Mouse (Mus musculus): Measurements from ENCODE around the gene Upp2.

The Upp2 gene

DNA sequence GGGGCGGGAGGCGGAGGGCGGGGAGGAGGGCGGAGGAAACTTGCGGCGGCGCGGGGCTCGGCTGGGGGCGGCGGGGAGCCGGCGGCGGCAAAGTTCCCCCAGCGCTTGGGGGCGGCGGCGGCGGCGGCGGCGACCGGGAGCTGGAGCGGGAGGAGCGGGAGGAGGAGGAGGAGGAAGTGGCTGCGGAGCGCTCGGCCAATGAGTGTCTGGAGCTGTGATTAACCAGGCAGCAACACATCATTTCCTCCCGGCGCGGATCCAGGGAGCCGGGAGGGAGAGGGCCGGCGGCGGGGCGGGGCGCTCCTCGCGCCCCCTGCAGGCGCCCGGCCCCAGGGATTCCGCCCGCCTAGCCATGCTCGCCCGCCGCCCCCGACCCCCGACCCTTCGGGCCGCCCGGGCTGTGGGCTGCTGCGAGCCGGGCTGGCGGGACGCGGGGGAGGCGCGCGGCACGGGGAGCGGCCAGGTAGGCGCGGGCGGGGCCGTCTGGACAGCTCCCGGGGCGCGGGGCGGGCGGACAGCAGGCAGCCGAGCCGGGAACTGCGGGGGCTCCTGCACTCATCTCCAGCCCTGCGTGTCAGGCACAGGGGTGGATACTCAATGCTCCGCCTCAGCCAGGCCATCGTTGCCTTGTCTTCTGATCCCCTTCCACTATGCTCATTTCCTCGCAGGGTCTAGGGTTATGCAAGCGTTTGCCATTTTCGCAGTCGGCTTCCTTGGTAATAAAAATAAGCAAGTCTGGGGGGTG lies at the start of gene Upp2, which contains the start of gene Acvr1:
Gene Upp2, plus strand, starts transcription at position 233 of the 745 bp plus-strand sequence.
Gene Acvr1, minus strand, starts transcription at position 92 of the 745 bp plus-strand sequence.
- peak; percentile 84 for DNase-seq (ENCODE audit: low spot score)

DNA sequence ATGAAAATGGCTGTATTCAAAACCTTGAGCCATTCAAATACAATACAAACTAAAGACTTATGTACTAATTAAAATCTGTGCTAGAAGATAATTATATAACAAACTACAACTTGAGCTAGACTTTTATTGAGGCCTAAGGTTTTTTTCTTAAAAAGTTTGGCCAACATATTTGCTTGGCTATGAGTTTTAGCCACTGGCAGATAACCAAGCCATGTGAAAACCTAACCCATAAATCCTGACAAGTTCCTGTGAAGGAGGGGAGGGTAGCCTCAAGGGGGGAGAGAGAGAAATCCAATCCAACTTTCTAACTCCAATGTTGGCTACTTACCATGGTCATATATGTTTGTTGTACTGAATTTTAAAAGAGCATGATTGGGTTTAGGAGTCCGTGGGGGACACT lies 48.6 kb upstream of the Upp2 start:
- no peak for DNase-seq (ENCODE audit: low spot score)

DNA sequence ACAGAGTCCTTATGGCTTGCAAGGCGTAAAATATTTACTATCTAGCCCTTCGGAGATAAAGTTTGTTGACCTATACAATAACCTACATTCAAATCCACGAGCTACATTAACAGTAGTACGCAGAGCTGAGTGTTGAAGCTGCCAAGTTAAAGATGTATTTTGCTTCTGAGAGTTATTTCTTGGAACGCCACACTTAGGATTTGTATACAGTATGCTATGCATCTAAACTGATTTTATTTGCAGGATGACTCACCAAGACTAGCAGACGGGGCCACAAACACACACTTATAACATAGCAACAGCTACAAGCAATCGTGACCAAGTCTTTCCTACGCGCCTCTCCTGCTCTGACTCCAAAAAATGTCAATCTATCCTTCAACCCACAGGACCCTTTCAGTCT lies 46.4 kb upstream of the Upp2 start:
- DNase-seq (ENCODE audit: low spot score): no peak

DNA sequence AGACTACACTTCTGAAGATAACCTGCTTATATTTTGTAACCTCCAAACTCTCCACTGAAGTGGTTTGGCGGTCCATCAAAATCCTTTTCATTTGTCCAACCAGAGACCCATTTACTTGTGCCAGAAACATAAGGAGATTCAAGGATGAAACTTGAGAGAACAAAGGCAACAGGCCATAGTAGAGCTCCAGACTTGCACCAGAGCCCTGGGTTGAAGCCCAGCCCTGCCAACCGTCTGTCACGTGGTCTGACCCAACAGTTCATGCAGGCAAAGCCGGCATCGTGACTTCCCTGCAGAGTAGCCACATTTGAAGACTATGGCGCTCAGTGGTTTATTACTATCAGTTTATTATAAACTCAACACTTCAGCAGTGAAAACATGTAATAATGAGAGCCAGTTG lies 45.5 kb upstream of the Upp2 start:
- no peak for DNase-seq (ENCODE audit: low spot score)

DNA sequence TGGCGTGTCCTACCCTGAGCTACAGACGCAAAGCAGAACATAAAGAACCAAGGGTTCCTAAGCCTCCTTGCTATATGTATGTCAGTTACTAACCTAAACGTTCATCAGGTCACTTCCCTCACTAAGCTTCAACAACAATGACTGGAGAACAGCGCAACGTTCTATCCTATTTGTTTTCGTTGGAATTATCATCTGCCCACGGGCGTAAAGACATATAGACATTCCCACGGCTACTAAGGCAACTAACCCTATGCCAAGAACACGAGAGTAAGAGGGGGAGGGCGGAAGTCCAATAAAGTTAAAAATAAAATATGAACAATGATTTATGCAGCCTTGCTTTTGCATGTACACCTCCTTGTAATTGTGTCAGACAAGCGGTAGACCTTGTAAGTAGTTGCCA lies 44.0 kb upstream of the Upp2 start:
- no peak for DNase-seq (ENCODE audit: low spot score)

DNA sequence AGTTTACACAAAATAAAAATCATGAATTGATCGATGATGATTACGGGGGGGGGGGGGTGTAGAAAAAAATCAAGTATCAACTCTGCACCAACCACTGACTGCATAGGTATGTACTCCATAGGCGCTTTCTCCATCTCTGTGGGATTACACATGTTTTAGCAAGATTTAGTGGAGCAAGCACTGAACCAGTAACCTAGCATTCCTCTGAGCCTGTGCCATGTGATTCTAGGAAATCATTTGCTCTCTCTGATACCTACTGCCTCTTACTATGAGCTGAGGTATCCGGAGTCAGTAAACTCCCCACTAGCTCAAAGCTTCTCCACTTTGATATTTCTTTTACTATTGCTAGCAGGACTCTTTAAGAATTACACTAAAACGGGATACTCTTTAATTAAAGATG lies 43.2 kb upstream of the Upp2 start:
- DNase-seq (ENCODE audit: low spot score): no peak

DNA sequence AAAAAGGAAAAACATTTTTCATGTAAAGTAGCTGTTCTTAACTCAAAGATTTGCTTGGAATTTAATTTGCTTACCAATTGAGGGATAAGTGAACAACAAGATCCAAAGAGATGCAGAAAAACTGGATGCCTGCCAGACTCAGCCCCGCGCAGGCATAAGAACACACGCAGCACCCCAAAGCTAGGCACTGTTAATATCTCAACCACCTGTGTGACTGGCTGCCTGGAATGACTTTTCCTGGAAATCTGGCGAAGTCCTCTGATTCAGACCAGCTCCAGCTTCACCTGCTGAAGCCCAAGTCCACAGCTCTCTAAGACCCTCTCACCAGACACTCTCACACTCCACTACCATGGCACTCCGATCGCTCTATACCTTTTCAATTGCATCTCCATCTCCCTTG lies 42.7 kb upstream of the Upp2 start:
- DNase-seq (ENCODE audit: low spot score): no peak

DNA sequence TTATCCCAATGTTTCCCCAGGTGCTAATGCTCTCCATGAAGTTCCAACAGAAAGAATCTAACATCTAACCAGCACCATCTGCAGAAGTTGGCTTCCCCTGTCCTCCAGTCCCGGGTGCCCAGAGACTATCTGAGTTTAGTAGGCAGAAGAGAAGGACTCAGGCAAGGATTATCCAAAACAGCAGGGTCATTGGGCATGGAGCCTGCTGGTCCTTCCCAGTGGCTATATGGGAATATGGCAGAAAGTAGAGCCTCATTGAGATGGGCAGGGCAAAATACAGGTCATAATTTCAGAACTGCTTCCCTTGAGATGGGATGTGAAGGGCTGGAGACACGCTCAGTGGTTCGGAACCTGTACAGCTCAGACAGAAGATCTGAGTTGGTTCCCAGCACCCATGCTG lies 39.3 kb upstream of the Upp2 start:
- DNase-seq (ENCODE audit: low spot score): no peak

DNA sequence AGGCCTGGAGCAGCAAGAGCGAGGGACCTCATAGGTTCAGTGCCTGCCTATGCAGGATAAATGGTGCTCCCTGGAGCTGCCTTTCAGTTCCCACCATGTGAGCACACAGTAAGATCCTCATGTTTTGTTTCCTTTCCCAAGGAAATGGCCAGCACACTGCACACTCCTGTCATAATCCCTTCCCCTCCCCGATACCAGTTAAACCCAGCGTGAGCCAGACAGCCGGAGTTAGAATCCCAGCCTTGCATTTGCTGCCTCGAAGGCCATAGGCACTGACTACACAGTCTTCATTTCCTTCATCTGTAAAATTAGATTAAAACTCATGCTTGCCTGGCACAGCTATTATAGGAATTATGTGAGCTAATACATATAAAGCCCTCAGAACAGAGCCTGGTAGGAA lies 37.7 kb upstream of the Upp2 start:
- DNase-seq (ENCODE audit: low spot score): no peak

DNA sequence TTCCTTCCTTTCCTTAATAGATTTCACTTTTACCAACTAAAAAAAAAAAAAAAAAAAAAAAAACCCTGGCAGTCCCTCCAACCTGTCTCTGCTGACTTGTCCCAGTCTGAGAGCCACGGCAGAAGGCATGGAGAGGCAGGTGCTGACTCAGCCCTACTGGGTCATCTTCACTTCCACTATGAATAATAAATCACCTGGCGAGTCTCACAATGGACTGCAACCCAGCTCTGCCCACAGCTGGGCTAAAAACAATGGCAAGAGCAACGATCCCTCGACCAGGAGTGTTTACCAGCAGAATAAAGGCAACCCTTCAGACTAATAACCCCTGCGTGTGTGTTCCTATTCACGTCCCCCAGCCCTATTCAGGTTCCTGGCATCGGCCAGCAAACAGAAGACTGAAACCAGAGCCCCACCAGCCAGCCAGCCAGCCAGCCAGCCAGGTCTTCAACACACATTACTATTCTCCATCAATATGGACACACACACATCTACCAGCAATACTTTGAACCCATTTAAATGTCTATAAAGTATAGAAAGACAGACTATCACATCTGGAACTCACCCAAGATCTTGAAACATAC lies 37.1 kb upstream of the Upp2 start:
- no peak for DNase-seq (ENCODE audit: low spot score)

DNA sequence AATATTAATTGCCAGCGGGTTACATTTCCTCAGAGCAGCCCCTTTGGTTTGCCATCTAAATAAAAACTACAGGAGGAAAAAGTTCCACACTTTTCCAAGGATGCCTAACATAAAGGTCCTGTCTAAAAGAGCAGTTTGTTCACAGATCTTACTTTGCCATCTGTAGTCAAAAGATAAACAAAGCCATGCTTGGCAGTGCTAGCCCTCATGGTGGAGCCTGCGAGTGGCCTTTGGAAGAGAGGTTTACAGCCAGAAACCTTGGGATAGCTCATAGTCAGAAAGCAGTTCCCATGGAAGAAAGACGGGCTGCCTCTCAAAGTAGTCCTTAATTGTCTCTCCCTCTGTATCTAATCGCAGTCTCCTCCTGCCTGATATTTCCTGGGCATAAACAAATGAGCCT lies 36.6 kb upstream of the Upp2 start:
- DNase-seq (ENCODE audit: low spot score): no peak

DNA sequence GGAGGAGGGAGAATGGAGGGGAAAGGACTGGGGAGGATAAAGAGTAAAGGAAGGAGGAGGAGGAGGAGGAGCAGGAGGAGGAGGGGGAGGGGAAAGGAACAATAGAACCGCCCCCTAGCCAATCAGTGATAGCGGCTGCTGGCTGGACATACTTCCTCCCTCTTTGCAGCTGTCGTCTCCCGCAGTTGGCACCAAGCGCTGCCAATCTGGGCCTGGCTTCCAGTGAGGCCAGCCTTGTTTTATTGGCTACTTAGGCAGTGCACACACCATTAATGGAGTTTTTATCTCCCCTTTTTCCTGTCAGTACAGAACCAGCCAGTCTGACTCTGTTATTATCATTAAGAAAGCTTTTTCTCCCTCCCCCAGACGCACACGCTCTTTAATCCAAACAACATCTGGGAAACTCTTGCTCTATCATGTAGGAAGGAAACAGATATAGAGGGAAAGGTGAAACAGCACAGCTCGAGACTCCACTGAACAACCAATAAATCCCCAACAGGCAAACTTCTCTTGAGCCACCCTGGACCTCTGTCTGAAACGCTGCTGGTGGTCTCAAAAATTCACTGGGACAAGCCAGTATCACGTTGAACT lies 34.7 kb upstream of the Upp2 start:
- DNase-seq (ENCODE audit: low spot score): peak; percentile 45

DNA sequence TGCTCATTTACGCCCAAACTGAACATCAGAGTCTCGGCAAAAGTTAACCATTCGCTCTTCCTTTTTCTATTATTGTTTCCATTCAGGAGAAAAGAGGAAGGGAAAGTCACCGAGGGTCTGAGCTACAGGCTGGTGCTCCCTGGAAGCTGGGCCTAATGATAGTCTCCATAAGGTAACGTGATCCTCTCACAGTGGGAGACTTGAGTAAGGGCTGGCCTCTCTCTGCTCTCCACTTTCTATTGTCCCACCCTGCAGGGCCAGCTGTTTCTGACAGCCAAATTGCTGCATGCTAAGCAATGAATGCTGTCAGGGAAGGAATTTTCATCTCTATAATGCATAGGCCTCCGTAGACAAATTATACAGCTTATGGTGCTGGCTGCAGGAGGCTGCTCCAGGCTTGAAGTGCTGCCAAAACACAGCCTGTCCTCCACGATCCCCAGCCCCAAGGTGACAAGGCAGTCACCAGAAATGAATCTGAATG lies 33.5 kb upstream of the Upp2 start:
- no peak for DNase-seq (ENCODE audit: low spot score)

DNA sequence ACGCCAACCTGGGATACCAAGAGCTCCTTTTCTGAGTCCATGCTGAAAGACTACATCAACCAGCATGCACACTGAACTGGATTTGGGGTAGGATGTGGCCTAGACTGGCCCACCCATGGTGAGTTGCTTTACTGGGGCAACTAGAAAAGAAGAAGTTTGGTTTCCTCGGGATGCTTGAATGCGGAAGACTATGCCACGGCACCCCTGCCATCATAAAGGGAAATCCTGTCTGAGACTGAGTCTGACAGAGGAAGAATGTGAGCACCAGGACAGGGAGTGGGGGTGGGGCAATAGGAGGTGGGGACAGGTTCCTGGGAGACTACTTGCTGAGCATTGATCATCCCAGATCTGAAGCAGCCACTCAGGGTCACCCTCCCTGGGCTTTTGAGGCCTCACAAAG lies 32.7 kb upstream of the Upp2 start:
- DNase-seq (ENCODE audit: low spot score): no peak

DNA sequence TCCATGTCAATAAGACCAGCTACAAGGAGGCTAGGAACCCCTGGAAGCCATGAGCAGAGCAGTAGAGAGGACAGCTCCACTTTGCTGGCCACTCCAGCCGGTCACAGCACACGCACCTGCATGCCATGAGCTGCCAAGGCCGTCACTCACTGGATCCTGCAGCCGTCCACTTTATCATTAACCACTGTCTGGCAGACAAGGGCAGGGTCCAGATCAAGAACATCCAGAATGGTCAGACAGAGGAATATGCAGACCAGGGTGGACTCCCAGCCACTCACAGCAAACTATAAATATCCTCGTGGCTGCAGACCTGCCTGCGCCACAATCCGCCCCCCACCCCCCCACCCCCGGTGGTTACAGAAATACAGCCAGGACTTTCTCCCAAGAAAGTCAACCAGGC lies 31.9 kb upstream of the Upp2 start:
- DNase-seq (ENCODE audit: low spot score): no peak

DNA sequence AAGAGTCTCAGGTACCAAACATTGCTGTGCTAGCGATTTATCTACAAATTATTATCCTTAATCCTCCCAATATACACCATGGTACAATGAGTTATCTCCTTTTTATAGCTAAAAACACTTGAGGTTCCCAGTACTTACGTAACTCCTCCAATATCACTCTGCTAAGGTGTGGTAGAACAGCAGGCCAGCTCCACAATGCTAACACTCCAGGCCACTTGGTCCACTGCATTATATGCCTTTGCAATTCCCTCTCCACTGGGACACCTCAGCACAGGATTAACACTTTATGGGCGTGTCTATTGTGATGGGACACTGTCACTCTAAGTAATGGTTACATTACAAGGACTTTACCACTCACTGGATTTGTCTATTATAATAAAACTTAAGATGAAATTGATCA lies 30.3 kb upstream of the Upp2 start:
- no peak for DNase-seq (ENCODE audit: low spot score)

DNA sequence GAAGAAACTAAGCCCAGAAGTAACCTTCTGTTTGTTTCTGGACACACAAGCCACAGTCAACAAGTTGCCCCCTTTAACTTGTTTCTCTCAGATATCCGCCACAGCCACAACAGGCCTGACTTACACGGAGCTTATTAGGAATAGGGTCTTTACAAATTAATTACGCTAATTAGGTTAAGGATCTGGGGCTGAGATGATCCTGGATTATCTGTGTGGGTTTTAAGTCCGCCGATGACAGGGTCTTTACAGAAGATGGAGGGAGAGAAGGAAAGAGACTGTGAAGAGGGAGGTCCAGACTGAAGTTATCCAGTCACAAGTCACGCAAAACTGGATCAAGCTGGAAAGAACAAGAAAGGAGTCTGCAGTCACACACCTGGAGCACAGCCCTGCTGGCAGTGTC lies 28.9 kb upstream of the Upp2 start:
- DNase-seq (ENCODE audit: low spot score): no peak

DNA sequence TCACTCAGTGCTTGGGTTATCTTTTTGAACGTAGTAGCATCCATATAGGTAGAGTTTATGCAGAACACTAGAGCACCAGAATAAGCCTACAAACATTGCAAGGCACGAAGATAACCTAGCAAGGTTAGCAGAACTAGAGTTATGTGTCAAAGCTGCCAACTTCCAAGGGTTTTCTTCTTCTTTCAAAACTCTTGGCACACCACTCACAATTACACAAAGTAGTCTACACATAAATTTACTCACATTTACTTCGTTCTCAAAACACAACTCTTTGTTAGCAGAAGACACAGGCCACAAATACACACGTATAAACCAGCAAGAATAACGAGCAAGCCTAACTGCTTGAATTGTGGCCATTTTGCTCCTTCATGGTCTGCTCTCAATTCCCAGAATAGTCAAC lies 23.8 kb upstream of the Upp2 start:
- no peak for DNase-seq (ENCODE audit: low spot score)

DNA sequence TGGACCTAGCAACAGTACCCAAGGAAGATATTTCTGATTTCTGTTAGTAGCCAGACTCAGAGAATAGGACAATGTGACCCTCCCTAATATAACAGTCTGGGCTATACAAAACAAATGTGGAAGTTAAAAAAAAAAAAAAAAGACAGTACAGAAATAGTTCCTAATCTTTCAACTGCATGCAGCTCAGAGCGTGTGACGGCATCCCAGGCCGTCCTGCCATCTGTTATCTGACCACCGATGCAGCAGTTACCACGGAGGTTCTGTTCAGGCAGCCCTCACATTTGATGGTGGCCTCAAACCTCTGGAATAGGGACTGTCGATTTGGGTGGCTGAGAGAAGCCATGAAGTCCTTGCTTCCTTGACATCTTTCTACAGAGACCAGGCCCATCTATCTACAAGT lies 22.7 kb upstream of the Upp2 start:
- no peak for DNase-seq (ENCODE audit: low spot score)

DNA sequence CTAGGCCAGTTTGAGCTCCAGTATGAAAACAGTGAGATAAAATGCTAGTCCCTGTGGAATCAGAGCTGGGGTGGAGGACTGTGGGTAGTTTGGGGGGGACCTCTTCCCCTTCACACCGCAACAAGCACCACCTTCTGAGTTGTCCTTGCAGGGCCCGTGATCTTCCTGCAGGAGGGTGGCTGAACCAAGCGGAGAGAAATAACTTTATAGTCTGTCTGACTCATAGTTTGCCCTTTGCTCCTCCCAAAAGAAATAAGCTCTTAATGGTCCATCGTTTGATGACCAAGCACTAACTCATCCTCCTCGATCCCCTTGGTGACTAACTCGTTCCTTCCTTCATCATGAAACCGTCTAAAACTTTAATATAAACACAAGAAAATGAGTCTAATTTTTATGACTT lies 20.8 kb upstream of the Upp2 start:
- no peak for DNase-seq (ENCODE audit: low spot score)

DNA sequence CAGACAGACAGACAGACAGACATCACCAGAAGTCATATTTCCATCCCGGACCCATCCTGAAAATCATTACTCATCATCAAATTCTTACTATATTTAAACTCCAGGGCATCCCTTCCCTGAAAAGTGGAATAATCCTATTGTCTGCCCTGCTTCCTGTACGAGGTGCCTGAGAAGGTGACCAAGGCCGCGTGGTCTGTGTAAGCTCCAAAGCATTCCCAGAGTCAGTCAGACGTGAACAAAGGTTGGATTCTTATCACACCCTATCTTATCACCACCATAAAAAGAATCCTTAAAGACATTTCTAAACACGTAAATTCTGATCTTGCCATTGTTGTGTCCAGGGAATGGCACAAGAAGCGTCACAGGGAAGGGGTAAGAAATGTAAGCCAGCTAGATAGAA lies 18.2 kb upstream of the Upp2 start:
- DNase-seq (ENCODE audit: low spot score): no peak

DNA sequence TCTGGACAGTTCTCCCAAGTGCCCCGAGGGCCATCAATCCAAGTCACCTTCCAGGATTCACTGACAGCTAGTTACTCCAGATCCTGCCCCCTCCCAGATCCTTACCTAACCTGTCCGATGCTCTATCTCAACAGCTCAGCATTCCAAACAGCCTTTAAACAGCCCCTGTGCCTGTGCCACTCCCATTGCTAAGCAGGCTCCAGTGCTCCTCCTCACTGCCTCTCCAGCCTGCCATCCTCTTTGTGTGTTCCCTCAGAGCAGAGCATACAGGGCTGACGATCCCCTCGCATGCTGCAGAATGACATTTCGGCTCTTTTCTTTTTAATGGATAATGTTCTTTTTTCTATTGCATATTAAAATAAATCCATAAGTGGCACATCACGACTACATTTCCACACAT lies 17.1 kb upstream of the Upp2 start:
- DNase-seq (ENCODE audit: low spot score): no peak

DNA sequence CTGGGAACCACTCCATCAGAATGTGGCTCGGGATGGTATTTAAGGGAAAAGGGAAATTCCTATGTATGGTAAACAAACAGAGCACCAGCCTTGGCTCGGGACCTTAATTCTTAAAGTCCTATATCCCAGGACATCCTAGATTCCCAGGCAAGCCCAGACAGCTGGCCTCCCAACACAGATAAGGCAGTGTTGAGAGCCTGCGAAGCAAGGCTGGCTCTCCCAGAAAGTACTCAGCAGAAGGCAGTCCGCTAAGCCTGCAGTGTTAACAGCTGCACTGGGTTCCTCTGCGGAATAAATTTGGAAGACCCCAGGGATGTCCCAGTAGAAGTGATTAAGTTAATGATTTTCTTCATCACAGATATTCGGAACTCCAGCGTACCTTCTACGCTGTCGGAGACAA lies 16.6 kb upstream of the Upp2 start:
- DNase-seq (ENCODE audit: low spot score): no peak

DNA sequence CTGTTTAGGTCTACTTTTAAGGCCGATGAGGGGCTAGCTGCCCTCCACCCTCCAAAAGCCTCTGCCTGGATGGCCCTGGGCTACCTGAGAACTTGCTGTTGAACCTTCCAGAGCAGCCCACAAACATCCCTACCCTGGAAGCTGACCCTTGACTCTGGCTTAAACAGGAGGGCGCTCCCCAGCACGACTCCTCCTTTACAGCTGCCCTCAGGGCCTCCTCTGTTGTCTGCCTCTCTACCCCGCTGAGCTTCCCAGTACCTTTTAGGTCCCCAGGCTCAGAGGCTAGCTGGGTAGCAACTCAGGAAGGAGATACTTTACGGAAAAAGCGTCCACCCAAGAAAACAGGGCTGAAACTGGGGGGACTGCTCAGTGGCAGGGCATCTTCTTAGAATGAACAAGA lies 15.2 kb upstream of the Upp2 start:
- DNase-seq (ENCODE audit: low spot score): no peak
